Mouse (Mus musculus): ENCODE results near the gene Ddx28.

Ddx28 gene

GRCm38 (mm10) chr8:105969367-105969766 lies 42.3 kb downstream of the Ddx28 start:
- no peak for DNase-seq (ENCODE audit: extremely low spot score, low spot score)

- peak; percentile 65 for DNase-seq (ENCODE audit: extremely low spot score, low spot score)
These were observed 44.9 kb downstream of the Ddx28 start for GRCm38 (mm10) chr8:105966692-105967311.

- peak; percentile 80 for DNase-seq (ENCODE audit: extremely low spot score, low spot score)
These were observed 45.8 kb downstream of the Ddx28 start, which contains the start of gene Slc12a4 for GRCm38 (mm10) chr8:105965905-105966341. TSS of gene Slc12a4 (minus strand) at chr8:105966097.

GRCm38 (mm10) chr8:105965266-105965904 lies 46.3 kb downstream of the Ddx28 start:
- DNase-seq (ENCODE audit: extremely low spot score, low spot score): no peak

GRCm38 (mm10) chr8:105964506-105965265 lies 47.0 kb downstream of the Ddx28 start:
- DNase-seq (ENCODE audit: extremely low spot score, low spot score): no peak

GRCm38 (mm10) chr8:105961536-105961935 lies 50.1 kb downstream of the Ddx28 start:
- no peak for DNase-seq (ENCODE audit: extremely low spot score, low spot score)

- no peak for DNase-seq (ENCODE audit: extremely low spot score, low spot score)
These were observed 50.6 kb downstream of the Ddx28 start for GRCm38 (mm10) chr8:105961101-105961500.

Data from neural tube, embryonic 10.5 days (tissue).